Mouse (Mus musculus) left cerebral cortex, postnatal 14 days (tissue): ENCODE data around the gene Gpr132. TPM values are rescaled to one million over a fixed set of nuclear protein-coding genes. Genes with fewer than 3 reads are reported as not detected.

Experiments
- DNase-seq, 2 experiments: peaks; one replicate each; pipeline ENCODE4 v3.0.0; 2021 to 2022; ENCODE audit warnings: low spot score in 2 of 2, mixed read lengths in 1 of 2
- intact Hi-C: fragments of 180-260 bp; cut with DNase I; formaldehyde crosslinking; loops from one replicate; pipeline ENCODE4 v1.15.1; 2025
- total RNA-seq, 2 experiments: library from RNA; stranded (reverse); gene quantifications; 2 replicates each; pipeline ENCODE4 v1.2.3; 2021

Gene Gpr132
- total RNA-seq, 2 experiments from 2014 or later = not detected

DNA sequence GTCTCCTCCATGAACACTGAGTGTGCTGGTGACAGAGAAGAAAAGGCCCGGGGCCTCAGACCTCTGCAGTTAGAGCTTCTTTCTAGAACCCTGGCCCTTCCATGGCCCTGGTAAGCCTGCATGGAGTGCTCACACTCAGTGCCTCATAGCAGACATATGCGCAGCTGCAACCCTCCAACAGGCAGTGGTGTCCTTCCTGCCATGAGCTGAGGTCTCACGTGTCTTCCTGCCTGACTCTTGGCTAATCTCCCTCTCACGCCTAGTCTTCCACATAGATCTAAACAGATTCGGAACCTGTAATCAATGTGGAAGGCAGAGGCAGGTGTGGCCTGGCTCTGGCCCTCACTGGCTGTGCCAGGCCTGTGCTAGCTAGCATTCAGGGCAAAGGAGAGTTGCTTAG lies 11.7 kb upstream of the Gpr132 start:
- no peak for DNase-seq
- intact Hi-C loops = no loop called here

DNA sequence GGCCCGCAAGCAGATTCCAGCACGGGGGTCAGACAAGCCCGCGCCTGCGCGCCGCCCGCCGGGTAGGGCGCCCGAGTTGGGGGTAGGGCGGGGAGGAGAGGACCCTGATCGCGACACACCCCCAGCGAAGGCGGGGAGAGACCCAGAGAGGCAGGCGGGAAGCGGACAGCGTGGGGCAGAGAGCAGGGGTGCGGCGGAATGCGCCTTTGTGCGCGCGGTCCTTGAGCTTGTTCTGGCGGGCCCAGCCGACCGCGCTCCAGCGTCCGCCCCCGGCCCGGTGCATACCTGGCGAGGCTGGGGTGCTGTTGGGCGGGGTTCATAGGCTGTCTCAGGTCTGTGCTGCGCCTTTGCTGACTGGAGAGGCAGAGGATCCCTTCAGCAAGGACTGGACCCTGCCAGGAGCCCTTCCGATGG lies 9.6 kb upstream of the Gpr132 start:
- intact Hi-C loops = no loop called here
- DNase-seq = no peak

DNA sequence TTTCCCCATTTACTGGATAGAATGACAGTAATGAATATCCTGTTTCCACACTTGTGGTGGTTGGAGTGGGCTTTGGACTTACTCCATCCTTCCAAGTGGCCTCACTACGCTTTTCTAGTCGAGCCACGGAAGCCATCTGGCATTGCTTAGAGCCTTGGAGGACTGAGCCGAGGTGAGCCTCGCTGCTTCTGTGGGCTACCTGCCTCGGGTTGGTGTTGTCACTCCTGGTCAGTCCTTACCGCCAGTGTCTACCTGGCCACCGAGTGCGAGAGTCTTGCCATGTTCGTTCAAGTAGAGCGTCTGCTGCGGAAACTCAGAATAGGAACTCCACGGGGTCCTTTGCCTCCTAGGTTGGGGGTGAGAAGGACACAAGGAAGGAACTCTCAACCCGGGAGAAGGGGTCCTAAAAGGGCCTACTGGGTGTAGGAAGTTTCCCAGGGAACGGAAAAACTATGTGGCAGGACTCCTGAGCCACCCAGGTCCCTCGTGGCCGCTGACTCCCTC lies 9.1 kb upstream of the Gpr132 start:
- intact Hi-C loops = no loop called here
- DNase-seq = no peak

DNA sequence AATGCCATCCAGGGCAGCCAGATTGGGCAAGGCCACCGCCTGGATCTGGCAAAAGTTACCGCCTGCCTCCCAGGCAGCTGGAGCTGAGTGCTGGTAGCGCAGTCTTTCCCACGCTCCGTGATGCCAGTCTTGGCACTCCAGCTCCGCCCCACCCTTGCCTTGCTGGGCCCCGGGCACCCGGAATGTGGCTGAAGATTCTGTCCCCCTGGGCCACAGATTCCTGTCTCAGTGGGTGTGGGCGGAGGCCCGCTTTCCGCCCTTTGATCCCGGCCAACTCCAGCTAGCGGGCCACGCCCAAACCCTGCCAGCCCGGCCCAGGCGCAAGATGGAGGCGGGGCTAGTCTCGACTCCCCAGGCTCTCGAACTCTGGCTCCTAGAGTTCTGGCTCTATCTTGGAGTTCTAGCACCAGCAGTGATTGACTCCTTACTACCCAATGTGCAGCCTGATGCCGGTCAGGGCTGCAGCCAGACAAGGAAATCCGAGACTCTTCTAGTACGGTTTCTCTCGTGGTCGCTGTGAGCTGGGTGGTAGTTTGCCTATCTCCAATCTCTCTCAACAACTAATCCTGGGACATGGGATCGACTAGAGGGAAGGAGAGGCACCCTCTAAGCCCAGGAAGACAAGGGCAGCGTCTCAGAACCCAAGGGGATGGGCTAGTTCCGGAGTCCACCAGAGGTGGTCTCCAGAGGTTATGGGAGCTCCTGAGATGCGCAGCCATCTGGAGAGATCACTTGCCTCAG lies 8.5 kb upstream of the Gpr132 start:
- intact Hi-C loops = no loop called here
- DNase-seq = no peak

DNA sequence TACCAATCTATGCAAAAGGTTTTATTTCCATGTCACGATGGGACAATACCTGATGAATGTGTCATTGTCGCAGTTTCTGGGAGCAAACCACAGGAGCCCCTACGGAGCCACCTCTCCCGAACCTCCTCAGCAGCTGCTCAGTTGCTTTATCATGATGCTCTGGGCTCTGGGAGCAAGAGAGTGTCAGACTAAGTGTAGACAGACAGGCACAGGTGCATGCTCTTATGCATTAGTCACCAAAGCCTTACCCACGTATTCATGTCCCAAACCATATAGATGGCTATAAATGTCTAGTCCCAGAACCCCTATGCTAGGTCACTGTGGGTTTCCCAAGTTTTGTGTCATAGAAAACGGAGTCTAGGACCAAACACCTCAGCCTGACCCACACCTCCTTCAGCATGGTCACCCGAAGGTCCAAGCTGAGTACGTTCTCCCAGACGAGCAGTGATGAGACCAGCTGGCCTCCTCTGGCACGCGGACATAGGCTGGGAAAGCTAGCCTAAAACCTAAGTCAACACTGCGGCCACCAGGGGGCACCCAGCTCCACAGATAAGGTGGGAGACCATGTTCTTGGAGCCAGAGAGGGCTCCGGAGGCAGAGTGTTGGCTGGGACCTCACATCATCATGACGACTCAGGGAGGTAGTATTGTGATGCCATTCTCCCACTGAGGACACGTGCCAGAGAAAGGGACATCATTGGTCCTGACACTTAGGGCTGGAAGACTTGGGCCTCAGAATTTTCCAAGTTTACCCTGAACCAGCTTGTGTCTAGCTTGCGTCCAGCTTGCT lies 7.4 kb upstream of the Gpr132 start:
- intact Hi-C loops = loop anchor here (2.0 kb wide), 1 partner anchor 53 kb away; the partner anchor contains the start of gene Jag2
- peak; percentile 89 to 91 for DNase-seq

DNA sequence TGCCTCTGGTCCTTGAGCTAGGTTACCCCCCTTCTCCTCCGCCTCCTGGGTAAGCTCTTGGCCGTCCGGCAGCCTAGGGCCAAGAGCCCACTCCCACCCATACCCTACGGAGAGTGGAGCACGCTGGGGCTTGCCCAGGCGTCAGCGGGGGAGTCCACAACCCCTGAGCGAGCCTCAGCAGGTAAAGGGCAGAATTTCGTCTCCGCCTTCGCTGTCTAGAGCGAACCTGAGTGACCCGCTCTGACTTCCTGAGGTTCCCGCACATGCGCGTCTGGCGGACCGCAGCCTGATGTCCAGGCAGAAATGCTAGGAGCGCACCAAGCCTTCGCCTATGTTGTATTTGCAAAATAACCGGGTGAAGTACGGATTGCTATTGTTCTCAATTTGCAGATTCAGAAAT lies 6.2 kb upstream of the Gpr132 start:
- DNase-seq = no peak
- intact Hi-C loops = loop anchor here (2.0 kb wide), 1 partner anchor 55 kb away; the partner anchor contains the start of gene Jag2

DNA sequence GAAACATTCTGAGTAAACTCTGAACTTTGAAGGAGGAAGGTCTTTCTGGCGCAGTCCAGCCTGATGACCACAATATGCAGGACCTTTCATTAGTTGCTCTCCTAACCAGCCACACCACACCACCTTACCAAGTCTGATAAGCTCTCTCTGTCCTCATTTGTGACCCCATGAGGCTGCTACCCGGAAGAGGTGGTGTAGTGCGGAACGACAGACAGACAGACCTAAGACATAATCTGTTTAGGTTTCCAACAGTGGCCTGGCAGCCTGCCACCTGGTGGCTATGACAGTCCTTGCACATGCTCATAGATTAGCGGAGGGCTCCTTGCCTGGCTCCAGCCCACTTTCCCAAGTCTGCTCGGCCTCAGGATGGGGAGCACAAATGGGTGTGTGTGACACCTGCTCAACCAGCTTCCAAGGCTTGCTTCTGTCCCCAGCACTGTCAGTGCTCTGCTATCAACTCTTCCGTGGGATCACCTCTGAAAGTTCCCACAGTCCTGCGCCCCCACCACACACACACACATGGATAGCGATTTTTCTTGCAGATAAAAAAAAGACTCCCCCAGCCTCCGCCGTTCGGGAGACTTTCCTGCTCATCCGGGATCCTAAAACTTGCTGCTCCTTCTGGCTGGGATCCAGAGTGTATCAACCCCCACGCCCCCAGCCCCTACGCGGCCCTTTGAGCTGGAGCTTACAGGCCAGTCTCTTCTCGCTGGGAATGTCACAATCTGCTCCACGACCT lies 5.6 kb upstream of the Gpr132 start:
- DNase-seq = peak; percentile 75 to 79
- intact Hi-C loops = loop anchor here (2.0 kb wide), 1 partner anchor 55 kb away; the partner anchor contains the start of gene Jag2

DNA sequence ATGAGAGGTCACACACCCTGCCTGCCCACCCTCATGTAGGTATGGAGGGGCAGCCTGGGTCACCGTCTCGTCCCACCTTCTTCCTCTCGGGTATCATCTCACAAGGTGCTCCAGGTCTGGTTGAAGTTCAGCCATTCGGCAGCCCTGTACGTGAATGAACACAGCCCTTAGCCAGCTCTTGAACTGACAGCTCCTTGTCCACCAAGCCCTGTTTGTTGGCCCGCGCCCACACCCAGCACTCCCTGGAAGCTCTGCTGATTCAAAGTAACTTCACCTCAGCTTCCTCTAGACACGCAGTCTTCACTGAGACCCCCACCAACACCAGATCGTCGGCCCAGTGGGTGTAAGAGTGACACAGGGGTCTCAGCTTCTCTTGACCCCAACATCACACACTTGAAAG lies 5.0 kb upstream of the Gpr132 start:
- no peak for DNase-seq
- intact Hi-C loops = no loop called here

DNA sequence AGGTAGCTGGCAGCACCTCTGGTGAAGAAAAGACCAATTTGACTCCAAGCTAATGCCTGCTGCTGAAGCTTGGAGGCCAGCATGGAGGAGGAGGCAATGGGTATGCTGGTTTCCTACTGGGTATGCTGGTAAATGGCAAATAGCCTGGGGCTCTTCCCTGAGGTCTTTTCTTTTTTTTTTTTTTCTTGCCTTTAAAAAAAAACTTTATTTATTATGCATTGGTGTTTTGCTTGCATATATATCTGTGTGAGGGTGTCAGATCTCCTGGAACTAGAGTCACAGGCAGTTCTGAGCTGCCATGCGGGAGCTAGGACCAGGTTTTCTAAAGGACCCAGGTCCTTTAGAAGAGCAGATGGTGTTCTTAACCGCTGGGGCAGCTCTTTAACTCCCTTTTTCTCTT lies 3.2 kb upstream of the Gpr132 start:
- DNase-seq = no peak
- intact Hi-C loops = no loop called here

DNA sequence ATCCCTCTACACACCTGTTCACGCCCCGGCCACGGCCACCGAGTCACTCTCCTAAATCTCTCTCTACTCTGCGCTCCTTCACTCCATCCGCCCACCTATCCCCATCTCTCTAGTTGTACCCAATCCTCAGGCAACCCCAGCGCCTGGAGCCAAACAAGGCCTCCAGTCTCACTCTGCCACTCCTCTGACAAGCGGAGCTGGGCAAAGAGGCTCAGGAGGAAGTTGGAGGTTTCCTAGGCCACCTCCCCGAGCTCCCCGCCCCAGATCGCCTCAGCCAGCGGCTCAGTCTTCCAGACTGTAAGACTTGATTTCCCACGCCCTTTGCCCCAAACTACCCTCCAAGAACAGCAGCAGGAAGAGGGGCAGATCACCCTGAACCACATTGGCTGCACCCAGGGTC lies 2.7 kb upstream of the Gpr132 start:
- no peak for DNase-seq
- intact Hi-C loops = no loop called here

DNA sequence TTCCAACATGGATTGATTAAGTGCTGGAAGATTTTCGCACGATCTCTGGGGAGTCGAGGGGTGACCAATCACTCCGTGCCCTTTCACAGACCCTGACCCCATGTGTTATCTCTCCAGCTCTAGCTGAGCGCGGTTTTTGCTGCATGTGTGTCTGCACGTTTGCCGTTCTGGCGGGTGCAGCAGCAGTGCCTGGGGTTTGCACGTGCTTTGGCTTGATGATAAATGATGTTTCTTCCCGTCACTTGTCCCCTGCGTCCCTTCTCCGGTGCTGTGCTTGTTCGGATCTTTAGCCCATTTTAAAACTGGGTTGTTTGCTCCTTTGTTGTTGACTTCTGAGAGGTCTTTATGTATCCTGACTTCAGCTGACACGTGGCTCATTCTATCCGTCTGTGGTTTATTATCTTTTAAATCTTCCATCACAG lies 1.8 kb upstream of the Gpr132 start:
- DNase-seq = no peak
- intact Hi-C loops = no loop called here

DNA sequence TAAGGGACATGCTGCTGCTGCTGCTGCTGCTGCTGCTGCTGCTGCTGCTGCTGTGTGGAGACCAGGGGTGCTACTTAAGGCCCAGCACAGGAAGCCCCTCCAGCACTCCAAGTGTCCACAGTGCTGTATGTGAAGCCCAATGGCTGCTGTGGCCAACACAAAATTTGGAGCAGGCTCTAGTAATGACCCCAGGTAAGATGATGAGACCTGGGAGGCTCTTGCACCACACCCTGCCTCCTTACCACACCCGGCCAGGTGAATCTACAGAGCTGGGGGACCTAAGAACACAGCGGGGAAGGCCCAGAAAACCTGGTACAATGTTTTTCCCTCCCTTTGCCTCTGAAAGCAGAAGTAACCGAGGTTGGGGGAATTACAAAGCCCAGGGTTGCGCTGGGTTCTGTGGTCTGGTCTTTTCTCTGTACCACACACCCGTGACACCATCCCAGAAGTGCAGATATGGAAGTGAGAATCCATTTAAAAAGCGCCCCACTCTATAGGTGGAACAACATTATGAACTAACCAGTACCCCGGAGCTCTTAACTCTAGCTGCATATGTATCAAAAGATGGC lies 838 bp downstream of the Gpr132 start:
- intact Hi-C loops = no loop called here

DNA sequence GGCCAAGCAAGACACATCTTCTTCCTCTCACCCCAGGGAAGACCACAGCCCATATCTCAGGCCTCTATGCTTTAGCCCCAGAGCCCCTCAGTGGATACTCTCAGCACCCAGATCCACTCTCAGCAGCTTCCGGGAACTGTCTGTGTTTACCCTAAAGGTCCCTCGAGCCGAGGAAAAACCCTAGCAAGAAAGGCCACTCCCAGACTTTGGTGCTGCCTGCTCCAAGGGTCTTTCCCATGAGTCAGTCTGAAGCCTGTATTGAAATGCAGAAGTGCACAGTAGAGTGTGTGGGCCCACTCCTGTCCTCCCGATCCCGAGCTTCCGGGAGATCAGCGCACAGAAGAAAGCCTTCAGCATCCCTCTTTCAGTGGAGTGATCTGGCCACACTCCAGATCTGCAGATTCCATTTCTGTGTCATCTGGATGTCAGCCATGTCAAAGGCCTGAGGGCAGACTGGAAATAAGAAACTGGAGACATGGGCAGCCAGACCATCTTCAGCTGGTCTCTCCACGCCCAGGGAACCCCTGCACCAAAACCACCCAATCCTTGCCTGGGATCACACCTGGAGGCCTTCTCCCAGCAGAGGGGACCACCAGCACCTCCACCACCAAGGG lies 1.5 kb downstream of the Gpr132 start:
- DNase-seq = no peak
- intact Hi-C loops = no loop called here

More for the DNA sequence above, 838 bp downstream of the Gpr132 start:
- DNase-seq = no peak

DNA sequence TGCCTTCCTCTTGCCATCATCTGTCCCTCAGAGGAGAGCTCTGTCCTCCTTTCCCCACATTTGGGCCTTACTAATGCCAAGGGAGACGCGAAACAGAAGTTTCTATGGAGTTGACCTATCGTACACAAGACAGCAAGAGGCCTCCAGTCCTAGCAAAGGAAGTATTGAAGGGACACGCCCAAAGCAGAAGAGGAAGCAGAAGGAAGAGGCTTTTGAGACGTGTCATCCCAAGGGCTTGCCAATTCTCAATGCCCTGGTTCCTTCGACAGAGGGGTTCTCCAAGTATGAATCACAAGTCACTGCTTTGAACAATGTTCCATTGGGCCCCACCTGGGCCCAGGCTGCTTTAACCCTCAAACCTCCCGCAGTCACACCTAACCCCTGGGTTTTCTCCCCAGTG lies 3.2 kb downstream of the Gpr132 start:
- intact Hi-C loops = no loop called here

DNA sequence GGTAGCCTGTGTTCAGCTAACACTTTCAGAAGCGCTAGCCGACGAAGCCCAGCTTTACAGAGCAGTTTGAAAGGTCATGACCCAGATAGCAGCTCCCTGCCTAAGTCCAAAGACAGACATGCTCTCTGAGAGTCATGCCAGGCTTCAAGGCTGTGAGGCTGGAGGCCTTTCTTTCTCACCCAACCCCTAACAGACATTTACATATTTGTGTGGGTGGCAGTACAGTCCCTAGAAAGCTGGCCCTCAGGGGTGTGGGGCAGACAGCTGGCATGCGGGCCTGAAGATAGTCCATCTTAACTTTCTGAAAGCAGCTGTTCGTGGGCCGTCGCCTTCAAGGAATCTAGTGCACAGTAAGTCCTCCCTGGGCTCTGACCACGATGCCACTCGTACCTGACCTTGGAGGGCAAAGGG lies 6.1 kb downstream of the Gpr132 start:
- intact Hi-C loops = no loop called here
- DNase-seq = no peak

More for the DNA sequence above, 3.2 kb downstream of the Gpr132 start:
- DNase-seq = no peak

DNA sequence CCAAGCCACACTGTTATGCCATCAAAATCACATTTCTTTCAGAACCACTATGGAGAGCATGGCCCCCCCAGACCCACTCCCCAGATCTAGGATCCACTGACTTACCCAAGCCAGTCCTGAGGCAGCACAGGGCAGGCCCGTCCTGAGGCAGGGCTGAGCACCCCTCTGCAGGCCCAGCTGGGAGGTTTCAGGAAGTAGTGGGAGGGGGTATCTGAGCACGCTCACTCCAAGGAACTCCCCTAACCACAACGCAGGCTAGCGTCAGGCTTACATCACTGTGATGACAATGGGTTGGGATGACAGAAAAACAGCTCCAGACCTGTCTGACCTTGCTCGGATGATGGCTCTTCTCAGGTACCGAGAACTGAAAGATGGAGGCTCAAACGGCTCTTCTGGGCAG lies 7.3 kb downstream of the Gpr132 start:
- no peak for DNase-seq
- intact Hi-C loops = no loop called here

DNA sequence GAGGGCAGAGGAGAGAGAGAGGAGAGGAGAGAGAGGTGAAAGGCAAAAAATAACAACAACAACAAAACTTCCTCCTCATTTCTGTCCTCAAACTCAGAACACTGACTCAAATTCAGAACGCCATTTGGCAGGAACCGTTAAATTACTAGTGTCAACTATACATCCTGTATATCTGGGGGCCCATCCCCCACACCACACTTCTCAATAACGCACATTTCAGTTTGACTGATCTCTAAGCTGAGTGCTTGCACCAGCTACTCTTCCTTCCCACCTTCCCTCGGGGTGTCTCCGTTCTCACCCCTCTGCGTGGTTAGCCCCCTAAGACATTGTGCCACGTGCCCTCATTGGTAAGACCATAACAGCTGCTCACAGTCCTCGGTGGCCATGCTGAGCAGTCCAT lies 8.1 kb downstream of the Gpr132 start:
- no peak for DNase-seq
- intact Hi-C loops = no loop called here

DNA sequence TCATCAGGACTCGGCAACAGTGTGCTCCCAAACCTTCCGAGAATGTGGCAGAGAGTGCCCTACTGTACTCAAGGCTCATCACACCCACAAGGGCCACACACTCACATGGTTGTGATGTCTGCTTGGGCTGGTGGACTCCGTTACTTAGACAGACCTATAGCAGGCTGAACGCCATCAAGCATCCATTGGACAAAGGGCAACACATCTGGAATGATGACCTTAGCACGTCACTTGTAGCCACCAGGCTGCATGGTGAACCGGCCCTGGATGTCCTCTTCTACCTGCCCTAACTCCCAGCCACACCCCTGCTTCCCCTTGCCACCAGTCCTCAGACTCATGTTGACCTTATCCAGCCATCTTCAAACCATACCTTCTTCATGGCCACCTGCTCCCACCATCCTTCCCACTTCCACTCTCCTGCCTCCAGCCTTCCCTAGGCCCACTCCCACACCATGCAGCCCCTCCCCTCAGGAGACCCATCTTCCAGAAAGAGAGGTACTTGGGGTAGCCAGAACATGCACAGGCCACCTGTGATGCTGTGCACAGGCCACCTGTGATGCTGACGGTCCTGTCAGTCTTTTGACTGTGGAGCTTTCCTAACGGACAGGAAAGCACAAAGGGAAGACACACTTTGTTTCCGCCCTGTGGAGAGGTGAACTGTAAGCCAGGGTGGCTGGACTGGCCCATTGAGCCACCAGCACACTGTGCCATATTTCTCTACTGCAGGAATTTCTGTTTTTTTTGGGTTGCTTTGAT lies 9.3 kb downstream of the Gpr132 start:
- intact Hi-C loops = no loop called here
- no peak for DNase-seq
